Comparison of ENCODE assay signal across 8 mouse cellular contexts in the genomic region with DNA sequence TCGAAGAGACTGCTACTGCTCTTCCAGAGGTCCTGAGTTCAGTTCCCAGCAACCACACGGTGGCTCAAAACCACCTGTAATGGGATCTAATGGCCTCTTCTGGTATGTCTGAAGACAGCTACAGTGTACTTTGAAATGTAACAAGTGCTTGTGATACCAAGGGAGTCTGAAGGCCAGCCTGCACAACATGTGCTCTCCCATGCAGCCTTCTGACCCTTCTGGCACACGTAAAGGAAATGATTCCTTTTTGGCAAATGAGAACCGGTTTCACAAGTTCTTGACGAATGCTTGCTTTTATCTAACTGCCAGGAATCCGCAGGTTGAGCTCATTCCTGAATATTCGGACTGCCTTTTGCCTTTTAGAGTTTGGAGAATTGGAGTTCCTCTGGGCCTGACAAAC. TPM values are rescaled to one million over a fixed set of nuclear protein-coding genes. Genes with fewer than 3 reads are reported as not detected.
A peak's percentile ranks its signal among the peaks of the same experiment; 100 is the strongest.
DNase-seq lines count a peak whose midpoint lies in the region; ATAC-seq lines count a peak whose summit lies in the region.

No protein-coding gene starts in this region.

- no peaks in the 10 kb centered on the region for H3K27me3 ChIP-seq in heart, embryonic 16.5 days (ENCODE audit: control insufficient read depth, insufficient read depth, low read length)
- H3K27me3 ChIP-seq in liver, embryonic 16.5 days (ENCODE audit: control insufficient read depth, insufficient read depth, low read depth, low read length): no peaks in the 10 kb centered on the region
- no peaks in the 10 kb centered on the region for H3K27me3 ChIP-seq in stomach, embryonic 16.5 days (ENCODE audit: control insufficient read depth, insufficient read depth, low read length)

- H3K9ac ChIP-seq in heart, embryonic 16.5 days (ENCODE audit: low read length): peak overlapping the region; percentile 72
- H3K9ac ChIP-seq in liver, embryonic 16.5 days (ENCODE audit: low read depth, low read length): peak overlapping the region; percentile 73
- H3K9ac ChIP-seq in stomach, embryonic 16.5 days (ENCODE audit: low read length): peak overlapping the region; percentile 71

- 35% methylated on average over 7 of the region's 7 CpGs for WGBS in heart, embryonic 16.5 days
- WGBS in liver, embryonic 16.5 days (ENCODE audit: insufficient replicate concordance): 25% methylated on average over 7 of the region's 7 CpGs
- WGBS in stomach, embryonic 16.5 days: 20% methylated on average over 7 of the region's 7 CpGs

- H3K4me2 ChIP-seq in heart, embryonic 16.5 days (ENCODE audit: low read depth, low read length): peak overlapping the region; percentile 73
- peak overlapping the region; percentile 73 for H3K4me2 ChIP-seq in liver, embryonic 16.5 days (ENCODE audit: low read depth, low read length)
- H3K4me2 ChIP-seq in stomach, embryonic 16.5 days (ENCODE audit: low read depth, low read length): peak overlapping the region; percentile 68

- H3K4me1 ChIP-seq in heart, embryonic 16.5 days (ENCODE audit: control insufficient read depth, insufficient read depth, low read length): peaks cover 10% of the 10 kb centered on the region
- peaks cover 20% of the 10 kb centered on the region for H3K4me1 ChIP-seq in liver, embryonic 16.5 days (ENCODE audit: control insufficient read depth, low read depth, low read length)
- peaks cover 12% of the 10 kb centered on the region for H3K4me1 ChIP-seq in stomach, embryonic 16.5 days (ENCODE audit: control insufficient read depth, insufficient read depth, low read length)

- H3K9me3 ChIP-seq in heart, embryonic 16.5 days (replicated peaks; ENCODE audit: control insufficient read depth, low read length): no peaks in the 10 kb centered on the region
- H3K9me3 ChIP-seq in liver, embryonic 16.5 days (replicated peaks; ENCODE audit: control insufficient read depth, low read length): no peaks in the 10 kb centered on the region
- no peaks in the 10 kb centered on the region for H3K9me3 ChIP-seq in stomach, embryonic 16.5 days (replicated peaks; ENCODE audit: control insufficient read depth, low read length)

- DNase-seq in 416B (ENCODE audit: low read depth) (peak; percentile 64), NIH3T3 (ENCODE audit: low read depth) (peak; percentile 76)
- DNase-seq in T-cell, adult 2 months (ENCODE audit: low spot score): no peak
- no peak for DNase-seq in adrenal gland, postnatal 4 days (ENCODE audit: low spot score in 2 of 2)
- no peak for DNase-seq in right cerebral cortex, adult 18-20 months

- H3K27ac ChIP-seq in heart, embryonic 16.5 days (ENCODE audit: low read length): peak overlapping the region; percentile 86
- H3K27ac ChIP-seq in liver, embryonic 16.5 days (ENCODE audit: low read length): peak overlapping the region; percentile 84
- peak overlapping the region; percentile 97 for H3K27ac ChIP-seq in stomach, embryonic 16.5 days (ENCODE audit: low read length)

- ATAC-seq in heart, embryonic 16.5 days (replicated peaks; ENCODE audit: extremely low read depth, insufficient read depth, low FRiP score): no peak
- no peak for ATAC-seq in liver, embryonic 16.5 days (ENCODE audit: low read depth)
- peak; percentile 16; the same call in 1 of the 2 replicates for ATAC-seq in stomach, embryonic 16.5 days (ENCODE audit: insufficient read depth, low FRiP score)

- peak overlapping the region; percentile 44 for H3K4me3 ChIP-seq in heart, embryonic 16.5 days (ENCODE audit: low read length)
- peak overlapping the region; percentile 58 for H3K4me3 ChIP-seq in liver, embryonic 16.5 days (ENCODE audit: low read depth, low read length)
- H3K4me3 ChIP-seq in stomach, embryonic 16.5 days (replicated peaks; ENCODE audit: low read length): peak overlapping the region; percentile 42

- H3K36me3 ChIP-seq in heart, embryonic 16.5 days (ENCODE audit: control insufficient read depth, insufficient read depth): no peaks in the 10 kb centered on the region
- no peaks in the 10 kb centered on the region for H3K36me3 ChIP-seq in liver, embryonic 16.5 days (ENCODE audit: control insufficient read depth, insufficient read depth)
- H3K36me3 ChIP-seq in stomach, embryonic 16.5 days (ENCODE audit: control insufficient read depth, insufficient read depth, low read length): no peaks in the 10 kb centered on the region

RNA-seq across cellular contexts. Expression of gene Nhp2, which starts 4.4 kb away (rescaled TPM):
- 77.9 and 88.1 TPM in 2 replicates for polyA plus RNA-seq in heart, embryonic 16.5 days (2015; fragmentation: Nextera tagmentation; extraction: Ambion mirVana)
- polyA plus RNA-seq in liver, embryonic 16.5 days (2015; fragmentation: Nextera tagmentation; extraction: Ambion mirVana): 69.5 and 79.3 TPM in 2 replicates
- polyA plus RNA-seq in stomach, embryonic 16.5 days (2015; fragmentation: Nextera tagmentation; extraction: Ambion mirVana): 133 and 138 TPM in 2 replicates
- total RNA-seq in adrenal gland, postnatal 4 days (2021): 10 to 100 TPM; 73.2 to 74.9 TPM

RNA-seq across cellular contexts. Expression of gene Hnrnpab, which starts 8.5 kb away (rescaled TPM):
- polyA plus RNA-seq in heart, embryonic 16.5 days (2015; fragmentation: Nextera tagmentation; extraction: Ambion mirVana): 251 and 280 TPM in 2 replicates
- polyA plus RNA-seq in liver, embryonic 16.5 days (2015; fragmentation: Nextera tagmentation; extraction: Ambion mirVana): 130 and 132 TPM in 2 replicates
- polyA plus RNA-seq in stomach, embryonic 16.5 days (2015; fragmentation: Nextera tagmentation; extraction: Ambion mirVana): 201 and 238 TPM in 2 replicates
- total RNA-seq in adrenal gland, postnatal 4 days (2021): 100 to 1,000 TPM; 350 to 387 TPM

RNA-seq across cellular contexts. Expression of gene Rmnd5b, which starts 20.6 kb away (rescaled TPM):
- 37.1 and 38.2 TPM in 2 replicates for polyA plus RNA-seq in heart, embryonic 16.5 days (2015; fragmentation: Nextera tagmentation; extraction: Ambion mirVana)
- polyA plus RNA-seq in liver, embryonic 16.5 days (2015; fragmentation: Nextera tagmentation; extraction: Ambion mirVana): 16.6 and 17.7 TPM in 2 replicates
- polyA plus RNA-seq in stomach, embryonic 16.5 days (2015; fragmentation: Nextera tagmentation; extraction: Ambion mirVana): 40.0 and 41.3 TPM in 2 replicates
- 10 to 100 TPM; 41.5 to 50.0 TPM for total RNA-seq in adrenal gland, postnatal 4 days (2021)

RNA-seq across cellular contexts. Expression of gene Phykpl, which starts 30.6 kb away (rescaled TPM):
- 15.0 TPM in 2 replicates for polyA plus RNA-seq in heart, embryonic 16.5 days (2015; fragmentation: Nextera tagmentation; extraction: Ambion mirVana)
- polyA plus RNA-seq in liver, embryonic 16.5 days (2015; fragmentation: Nextera tagmentation; extraction: Ambion mirVana): 11.3 and 12.6 TPM in 2 replicates
- 19.6 and 20.1 TPM in 2 replicates for polyA plus RNA-seq in stomach, embryonic 16.5 days (2015; fragmentation: Nextera tagmentation; extraction: Ambion mirVana)
- total RNA-seq in adrenal gland, postnatal 4 days (2021): 10 to 100 TPM; 39.2 to 42.2 TPM

RNA-seq across cellular contexts. Expression of gene N4bp3, which starts 35.5 kb away (rescaled TPM):
- polyA plus RNA-seq in heart, embryonic 16.5 days (2015; fragmentation: Nextera tagmentation; extraction: Ambion mirVana): 21.6 and 25.8 TPM in 2 replicates
- 2.8 and 3.9 TPM in 2 replicates for polyA plus RNA-seq in liver, embryonic 16.5 days (2015; fragmentation: Nextera tagmentation; extraction: Ambion mirVana)
- 20.7 and 21.0 TPM in 2 replicates for polyA plus RNA-seq in stomach, embryonic 16.5 days (2015; fragmentation: Nextera tagmentation; extraction: Ambion mirVana)
- 10 to 100 TPM; 19.8 to 26.5 TPM for total RNA-seq in adrenal gland, postnatal 4 days (2021)

Comparison
In these comparisons a context has a peak if more than half of its experiments do, and no peak if none do; other contexts are left out.
1. DNase-seq: peak in 416B (single experiment) and NIH3T3 (single experiment); none in T-cell, adult 2 months (single experiment), adrenal gland, postnatal 4 days (0 of 2) and right cerebral cortex, adult 18-20 months (single experiment).
2. Peak in every context shown above with its lines, with median percentiles within 50 percentile points of each other: H3K27ac ChIP-seq, H3K4me2 ChIP-seq, H3K4me3 ChIP-seq and H3K9ac ChIP-seq.